Mouse (Mus musculus) CD8-positive naive resting alpha-beta T cell, adult 2 months (primary cell): ENCODE data around the gene A630095N17Rik.

Source experiments
- DNase-seq, 2 experiments: peaks; one replicate each; pipeline ENCODE4 v3.0.0; 2022; ENCODE audit warnings: low read depth in 2 of 2, low spot score in 2 of 2

The A630095N17Rik gene

GRCm38 (mm10) chr1:75215785-75216184 is 16.1 kb downstream of the A630095N17Rik start:
- DNase-seq: no peak

- DNase-seq: no peak
Measured at GRCm38 (mm10) chr1:75214886-75215285, 17.0 kb downstream of the A630095N17Rik start.

- DNase-seq: no peak
Measured at GRCm38 (mm10) chr1:75214442-75214841, 17.5 kb downstream of the A630095N17Rik start.

GRCm38 (mm10) chr1:75213096-75213495 is 18.8 kb downstream of the A630095N17Rik start:
- no peak for DNase-seq

GRCm38 (mm10) chr1:75212542-75212941 is 19.4 kb downstream of the A630095N17Rik start:
- no peak for DNase-seq

- DNase-seq: no peak
Measured at GRCm38 (mm10) chr1:75211141-75211708, 20.7 kb downstream of the A630095N17Rik start.

GRCm38 (mm10) chr1:75210136-75211087 is 21.5 kb downstream of the A630095N17Rik start, which contains the start of the genes Glb1l and Stk16:
Glb1l (minus strand) TSS chr1:75210813.
Stk16 (plus strand) TSS chr1:75210838.
- peak; percentile 84 to 88 for DNase-seq

GRCm38 (mm10) chr1:75208967-75209678 is 22.8 kb downstream of the A630095N17Rik start:
- no peak for DNase-seq

GRCm38 (mm10) chr1:75201236-75201635 is 30.7 kb downstream of the A630095N17Rik start:
- DNase-seq: no peak

- no peak for DNase-seq
Measured at GRCm38 (mm10) chr1:75192452-75192851, 39.5 kb downstream of the A630095N17Rik start.

- peak; percentile 92 to 93 for DNase-seq
Measured at GRCm38 (mm10) chr1:75191622-75192402, 40.1 kb downstream of the A630095N17Rik start, which contains the start of the genes Ankzf1 and Atg9a. Ankzf1 (plus strand) TSS chr1:75192151. Atg9a (minus strand) TSS chr1:75192196.

GRCm38 (mm10) chr1:75191258-75191621 is 40.7 kb downstream of the A630095N17Rik start:
- no peak for DNase-seq

- DNase-seq: no peak
Measured at GRCm38 (mm10) chr1:75190577-75190976, 41.3 kb downstream of the A630095N17Rik start.

GRCm38 (mm10) chr1:75187914-75188483 is 43.9 kb downstream of the A630095N17Rik start:
- no peak for DNase-seq

GRCm38 (mm10) chr1:75187126-75187525 is 44.8 kb downstream of the A630095N17Rik start:
- no peak for DNase-seq

- DNase-seq: no peak
Measured at GRCm38 (mm10) chr1:75185495-75185894, 46.4 kb downstream of the A630095N17Rik start.

GRCm38 (mm10) chr1:75182160-75182559 is 49.7 kb downstream of the A630095N17Rik start:
- no peak for DNase-seq

GRCm38 (mm10) chr1:75181377-75181870 is 50.5 kb downstream of the A630095N17Rik start:
- DNase-seq: no peak

- DNase-seq: no peak
Measured at GRCm38 (mm10) chr1:75180741-75181140, 51.2 kb downstream of the A630095N17Rik start.

- DNase-seq: peak; percentile 66 to 73
Measured at GRCm38 (mm10) chr1:75180105-75180590, 51.8 kb downstream of the A630095N17Rik start, which contains the start of gene Abcb6. Abcb6 (minus strand) TSS chr1:75180392.
